Mouse (Mus musculus) layer of hippocampus, adult 2 months (tissue): ENCODE data around the gene Gm10277. TPM values are rescaled to one million over a fixed set of nuclear protein-coding genes. Genes with fewer than 3 reads are reported as not detected.
A peak's percentile ranks its signal among the peaks of the same experiment; 100 is the strongest.

Source experiments
- DNase-seq, 2 experiments: peaks; one replicate each; pipeline ENCODE4 v3.0.0; 2022; ENCODE audit warnings: low spot score in 2 of 2
- H3K27ac ChIP-seq: fragments of 200-600 bp; 2 replicates; pipeline ENCODE4 v1.8.1; 2022
- H3K4me3 ChIP-seq: fragments of 200-600 bp; 2 replicates; pipeline ENCODE4 v1.8.1; 2022; ENCODE audit warnings: mild to moderate bottlenecking
- CTCF ChIP-seq: fragments of 200-600 bp; conservative IDR thresholded peaks from 2 replicates; pipeline ENCODE4 v1.8.1; 2022; ENCODE audit warnings: antibody characterized with exemption, mild to moderate bottlenecking, moderate library complexity
- total RNA-seq, 2 experiments: library from RNA; stranded (reverse); gene quantifications; 2 replicates each; pipeline ENCODE4 v1.2.3; 2021

The Gm10277 gene
- total RNA-seq, 2 experiments from 2014 or later: not detected

DNA sequence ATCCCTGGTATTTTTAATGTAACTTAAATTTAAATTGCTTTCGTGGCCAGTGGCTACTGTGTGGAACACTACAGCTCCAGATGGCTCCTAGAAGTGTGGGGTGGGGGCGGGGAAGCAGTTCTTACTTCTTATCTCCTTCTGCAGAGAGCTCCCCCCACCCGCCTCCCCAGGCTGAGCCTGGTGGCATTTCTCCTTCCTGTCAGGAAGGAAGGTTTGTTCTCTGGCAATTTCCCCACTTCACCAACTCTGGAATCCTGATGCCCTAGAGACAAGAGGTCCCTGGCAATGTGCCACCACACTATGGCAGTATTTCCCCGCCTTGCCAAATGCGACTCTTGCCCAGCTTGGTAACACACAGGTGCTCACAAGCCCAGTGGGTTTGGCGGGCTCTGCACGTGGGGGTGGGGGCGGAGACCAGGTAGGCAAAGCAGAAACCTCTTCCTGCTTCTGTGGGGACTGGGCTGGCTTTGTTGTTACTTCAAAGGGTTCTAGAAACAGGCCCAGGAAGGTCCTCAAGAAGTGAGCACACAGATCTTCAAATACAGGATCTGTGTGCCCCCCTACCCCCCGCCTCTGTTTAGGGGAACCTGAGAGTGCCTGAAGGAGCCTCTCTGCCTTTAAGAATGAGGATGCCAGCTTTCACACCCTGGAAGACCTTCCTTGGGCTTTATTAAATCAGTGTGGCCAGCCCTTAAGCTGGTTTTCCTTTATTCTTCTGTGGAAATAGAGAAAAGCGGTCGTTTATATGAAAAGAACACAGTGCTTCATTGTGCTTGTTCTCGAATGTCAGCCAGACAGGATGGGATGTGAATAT, 4.4 kb upstream of the Gm10277 start:
- no peak for DNase-seq
- Histone ChIP-seq H3K27ac (peak overlapping the region; percentile 82), H3K4me3 (no peak overlapping the region)
- no peak for TF ChIP-seq CTCF

- Histone ChIP-seq H3K4me3 (no peak overlapping the region), H3K27ac (peak overlapping the region; percentile 82)
- no peak for TF ChIP-seq CTCF
- no peak for DNase-seq
Measured at GRCm38 (mm10) chr11:77791241-77791727, 3.7 kb upstream of the Gm10277 start.

DNA sequence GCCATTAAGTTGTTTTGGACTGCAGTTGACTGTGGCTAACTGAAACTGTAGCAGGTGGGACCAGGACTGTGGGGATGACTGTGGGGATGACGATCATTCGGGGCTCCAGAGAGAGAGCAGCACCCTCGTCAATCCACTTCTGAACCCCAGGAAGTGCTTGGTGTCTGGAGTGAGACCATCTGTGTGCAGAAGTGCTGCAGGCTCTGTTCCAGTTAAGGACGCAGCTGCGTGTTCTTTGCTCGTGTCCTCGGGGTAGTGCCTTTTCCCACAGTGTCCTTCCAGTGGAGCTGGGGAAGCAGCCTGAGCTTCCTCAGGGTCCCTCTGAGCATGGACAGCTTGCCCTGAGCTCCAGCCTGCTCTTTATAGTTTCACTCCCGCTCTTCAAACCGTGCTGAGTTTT, 2.7 kb upstream of the Gm10277 start:
- peak overlapping the region; percentile 82 for H3K27ac ChIP-seq
- TF ChIP-seq CTCF: no peak
- DNase-seq: no peak
- H3K4me3 ChIP-seq: no peak overlapping the region

- peak overlapping the region; percentile 82; the same call in 1 of the 2 replicates for H3K27ac ChIP-seq
- no peak for DNase-seq
- TF ChIP-seq CTCF: no peak
- H3K4me3 ChIP-seq: no peak overlapping the region
Measured at GRCm38 (mm10) chr11:77789512-77789911, 2.0 kb upstream of the Gm10277 start.

DNA sequence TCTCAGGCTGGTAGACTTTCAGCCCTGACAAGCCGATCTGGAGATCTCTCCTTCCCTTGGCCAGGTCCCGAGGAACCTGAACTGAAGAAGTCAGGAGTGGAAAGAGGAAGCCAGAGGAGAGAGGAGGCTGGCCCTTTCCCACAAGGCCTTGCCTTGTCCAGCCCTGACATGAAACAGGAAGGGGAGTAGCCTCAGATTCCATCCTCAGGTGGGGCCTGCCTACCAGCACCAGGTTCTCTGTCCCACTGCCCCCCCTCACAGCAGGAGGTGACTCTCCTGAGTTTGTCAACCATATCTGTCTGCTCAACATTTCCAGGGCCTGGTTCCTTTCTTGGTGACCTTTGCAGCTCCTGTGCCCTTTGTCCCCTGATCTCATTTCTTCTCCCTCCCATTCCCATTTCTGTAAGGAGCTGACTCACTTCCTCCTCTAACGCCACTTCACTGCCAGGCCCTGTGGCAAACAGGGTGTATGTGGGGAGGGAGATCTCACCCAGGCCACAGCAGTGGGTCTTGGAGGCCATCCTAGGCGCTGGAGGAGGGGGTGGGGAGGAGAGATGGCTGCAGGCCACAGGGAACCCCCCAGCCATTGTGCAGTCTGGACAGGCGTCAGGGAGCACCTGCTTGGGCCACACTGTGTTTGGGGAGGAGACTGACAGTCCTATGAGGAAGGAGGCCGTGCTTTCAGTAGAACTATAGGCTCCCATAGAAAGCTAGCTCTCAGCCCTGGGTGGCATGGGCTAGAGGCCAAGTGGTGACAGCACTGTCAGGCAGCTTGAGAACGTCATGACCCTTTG, 1.6 kb downstream of the Gm10277 start:
- H3K27ac ChIP-seq: peak overlapping the region; percentile 81
- no peak for TF ChIP-seq CTCF

DNA sequence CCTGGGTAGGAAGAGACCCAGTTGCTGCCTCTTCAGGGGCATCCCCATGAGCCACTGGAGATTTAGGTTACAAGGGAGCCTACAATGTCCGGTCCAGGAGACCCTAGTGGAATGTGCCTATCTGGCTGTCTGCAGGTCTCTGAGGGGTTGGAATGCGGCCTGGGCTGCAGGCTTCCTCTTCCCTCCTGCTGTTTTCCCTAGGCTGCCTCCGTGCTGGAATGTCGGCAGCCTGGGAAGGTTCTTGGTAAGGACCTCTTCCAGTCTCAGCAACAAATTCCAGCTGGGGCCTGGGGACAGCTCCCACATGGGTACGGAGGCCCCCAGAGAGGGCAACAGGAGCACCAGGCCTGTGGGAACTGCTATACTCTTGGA, 2.2 kb downstream of the Gm10277 start:
- TF ChIP-seq CTCF: no peak
- no peak overlapping the region for H3K4me3 ChIP-seq
- DNase-seq: no peak
- H3K27ac ChIP-seq: peak overlapping the region; percentile 81

More for the DNA sequence above, 1.6 kb downstream of the Gm10277 start:
- no peak for DNase-seq
- no peak overlapping the region for H3K4me3 ChIP-seq

DNA sequence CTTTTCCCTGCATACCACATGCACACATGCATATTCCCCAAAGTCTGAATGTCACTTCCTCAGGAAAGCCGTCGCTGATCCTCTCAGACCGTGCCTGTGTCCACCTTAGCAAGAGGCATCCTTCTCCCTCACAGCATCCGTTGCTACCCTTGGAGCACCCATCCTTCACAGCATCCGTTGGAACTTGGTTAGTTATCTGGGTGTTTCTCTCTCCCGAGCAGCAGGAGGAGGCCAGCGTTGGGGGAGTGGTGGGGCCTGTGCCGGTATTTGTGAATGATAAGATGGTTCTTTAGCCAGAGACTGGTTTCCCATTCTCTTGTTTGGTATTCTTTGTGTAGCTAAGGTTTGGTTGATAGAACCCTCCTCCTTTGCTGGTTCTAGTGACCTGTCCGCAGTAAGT, 2.7 kb downstream of the Gm10277 start:
- H3K4me3 ChIP-seq: no peak overlapping the region
- DNase-seq: no peak
- TF ChIP-seq CTCF: no peak
- H3K27ac ChIP-seq: peak overlapping the region; percentile 81

DNA sequence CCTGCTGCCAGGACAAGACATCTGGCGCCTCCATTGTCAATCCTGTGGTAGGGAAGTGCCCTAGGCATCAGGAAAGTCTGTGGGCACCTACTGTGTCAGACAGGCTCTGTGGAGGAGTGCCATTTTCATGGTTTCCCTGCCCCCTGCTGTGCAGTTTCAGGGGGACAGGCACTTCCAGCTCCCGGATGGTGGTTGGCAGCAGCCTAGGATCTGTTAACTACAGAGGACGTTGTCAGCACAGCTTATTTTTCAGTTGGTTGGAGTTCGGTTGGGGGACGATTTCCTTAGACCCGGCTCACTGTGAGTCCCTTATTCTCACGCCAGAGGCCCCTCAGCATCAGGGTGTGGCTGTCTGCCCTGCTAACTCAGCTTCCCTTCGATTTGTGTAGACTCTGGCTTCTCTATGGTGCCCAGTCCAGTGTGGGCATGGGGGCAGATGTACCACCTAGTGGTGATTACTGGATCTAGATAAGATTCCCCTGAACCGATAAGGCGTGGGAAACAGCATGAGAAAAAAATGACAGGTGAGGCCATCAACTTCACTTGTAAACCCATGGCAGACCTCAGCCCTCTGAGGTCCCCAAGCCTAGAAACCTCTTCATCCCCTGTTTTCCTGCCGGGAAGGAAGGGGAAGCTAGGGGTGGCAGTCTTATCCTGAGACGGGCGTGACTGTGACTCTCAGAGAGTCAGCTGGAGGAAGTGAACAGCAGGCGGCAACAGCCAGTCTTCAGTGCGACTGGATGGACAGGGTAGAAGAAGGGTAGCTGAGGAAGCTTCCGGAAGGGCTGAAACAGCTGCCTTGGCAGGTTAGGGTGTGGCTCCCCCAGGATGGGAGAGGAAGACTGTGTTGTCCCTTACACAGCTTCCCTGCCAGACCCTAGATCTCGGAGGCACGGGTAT, 3.5 kb downstream of the Gm10277 start:
- peak; percentile 70 for TF ChIP-seq CTCF
- H3K27ac ChIP-seq: peak overlapping the region; percentile 81
- no peak for DNase-seq
- H3K4me3 ChIP-seq: peak overlapping the region; percentile 2; the same call in 1 of the 2 replicates

GRCm38 (mm10) chr11:77783211-77783746, 4.3 kb downstream of the Gm10277 start:
- H3K27ac ChIP-seq: peak overlapping the region; percentile 81
- TF ChIP-seq CTCF: no peak
- H3K4me3 ChIP-seq: no peak overlapping the region; the same call in 1 of the 2 replicates
- no peak for DNase-seq

- DNase-seq: no peak
- H3K4me3 ChIP-seq: no peak overlapping the region
- no peak for TF ChIP-seq CTCF
- H3K27ac ChIP-seq: peak overlapping the region; percentile 81; the same call in 1 of the 2 replicates
Measured at GRCm38 (mm10) chr11:77782104-77782815, 5.3 kb downstream of the Gm10277 start.

DNA sequence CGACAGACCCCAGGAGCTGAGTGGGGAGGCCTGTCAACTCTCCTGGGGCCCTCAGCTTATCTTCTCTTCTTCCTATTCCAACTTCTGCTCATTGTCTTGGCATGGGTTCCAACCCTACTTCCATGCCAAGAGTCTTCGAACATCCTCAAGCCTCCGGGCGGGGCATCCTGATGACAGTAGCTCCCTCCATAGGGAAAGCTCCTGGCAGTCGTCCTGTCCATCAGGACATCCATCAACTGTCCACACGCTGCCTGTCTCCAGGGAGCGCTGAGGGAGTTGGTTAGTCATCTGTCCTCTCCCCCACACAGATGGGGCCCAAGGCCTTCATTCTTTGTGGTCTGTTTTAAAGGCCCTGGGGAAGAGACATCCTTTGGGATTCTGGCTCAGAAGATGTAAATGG, 6.5 kb downstream of the Gm10277 start:
- peak overlapping the region; percentile 81; the same call in 1 of the 2 replicates for H3K27ac ChIP-seq
- no peak for DNase-seq
- TF ChIP-seq CTCF: no peak
- H3K4me3 ChIP-seq: no peak overlapping the region
